Mouse (Mus musculus) cerebral cortex, adult 2 months (tissue): ENCODE results near the gene Exoc3l.

ENCODE experiments used
- WGBS: fragments of 180-500 bp; shearing (Covaris S2); methylation state at CpG from one replicate; pipeline ENCODE4 v1.1.7; 2018; 5-methylcytosine and 5-hydroxymethylcytosine counted together

Gene Exoc3l

GRCm38 (mm10) chr8:105291802-105292201 lies 4.1 kb downstream of the Exoc3l start:
- 61% methylated on average over 3 of the region's 3 CpGs for WGBS

DNA sequence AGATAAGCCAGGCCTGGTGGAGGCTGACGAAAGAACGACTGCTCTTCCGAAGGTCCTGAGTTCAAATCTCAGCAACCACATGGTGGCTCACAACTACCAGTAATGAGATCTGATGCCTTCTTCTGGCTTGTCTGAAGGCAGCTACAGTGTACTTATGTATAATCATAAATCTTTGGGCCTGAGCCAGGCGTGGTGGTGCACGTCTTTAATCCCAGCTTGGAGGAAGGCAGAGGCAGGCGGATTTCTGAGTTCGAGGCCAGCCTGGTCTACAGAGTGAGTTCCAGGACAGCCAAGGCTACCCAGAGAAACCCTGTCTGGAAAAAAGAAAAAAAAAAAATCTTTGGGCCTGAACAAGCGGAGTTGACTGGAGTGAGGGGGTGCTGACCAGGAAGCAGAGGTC lies 4.5 kb downstream of the Exoc3l start:
- 80% methylated on average over 8 of the region's 8 CpGs for WGBS

DNA sequence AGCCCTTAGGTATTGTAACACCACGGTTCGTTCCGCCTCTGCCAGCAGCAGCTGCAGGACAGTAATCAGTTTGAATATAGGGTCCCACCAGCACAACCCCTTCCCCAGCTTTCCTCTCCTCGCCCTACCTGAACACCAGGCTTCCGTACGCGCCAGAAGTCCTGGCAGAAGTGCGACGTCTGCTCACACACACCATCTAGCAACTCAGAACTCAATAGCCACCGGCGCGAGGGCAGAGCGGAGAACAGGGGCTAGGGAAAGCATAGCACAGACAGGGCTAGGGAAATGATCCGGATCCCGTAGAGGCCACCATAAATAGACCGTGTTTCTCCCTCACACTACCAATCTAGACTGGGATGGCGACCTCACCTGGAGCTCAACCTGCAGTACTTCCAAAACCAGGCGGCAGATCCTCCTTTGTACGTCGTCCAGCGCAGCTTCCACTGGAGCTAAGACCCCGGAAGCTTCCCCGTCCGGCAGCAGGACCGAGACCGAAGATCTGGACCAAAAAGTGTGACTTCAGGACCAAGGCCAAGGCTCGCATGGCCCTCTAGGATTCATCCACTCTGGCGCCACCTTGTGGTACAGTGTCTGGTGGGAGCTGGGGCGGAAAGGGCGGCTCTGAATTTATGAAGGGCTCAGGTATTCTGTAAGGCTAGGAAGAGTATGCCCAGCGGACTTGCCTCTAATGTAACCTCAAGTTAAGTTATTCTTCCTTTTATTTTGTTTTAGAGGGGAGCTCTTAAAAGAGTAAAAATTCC lies 5.2 kb downstream of the Exoc3l start:
- 19% methylated on average over 31 of the region's 31 CpGs for WGBS

DNA sequence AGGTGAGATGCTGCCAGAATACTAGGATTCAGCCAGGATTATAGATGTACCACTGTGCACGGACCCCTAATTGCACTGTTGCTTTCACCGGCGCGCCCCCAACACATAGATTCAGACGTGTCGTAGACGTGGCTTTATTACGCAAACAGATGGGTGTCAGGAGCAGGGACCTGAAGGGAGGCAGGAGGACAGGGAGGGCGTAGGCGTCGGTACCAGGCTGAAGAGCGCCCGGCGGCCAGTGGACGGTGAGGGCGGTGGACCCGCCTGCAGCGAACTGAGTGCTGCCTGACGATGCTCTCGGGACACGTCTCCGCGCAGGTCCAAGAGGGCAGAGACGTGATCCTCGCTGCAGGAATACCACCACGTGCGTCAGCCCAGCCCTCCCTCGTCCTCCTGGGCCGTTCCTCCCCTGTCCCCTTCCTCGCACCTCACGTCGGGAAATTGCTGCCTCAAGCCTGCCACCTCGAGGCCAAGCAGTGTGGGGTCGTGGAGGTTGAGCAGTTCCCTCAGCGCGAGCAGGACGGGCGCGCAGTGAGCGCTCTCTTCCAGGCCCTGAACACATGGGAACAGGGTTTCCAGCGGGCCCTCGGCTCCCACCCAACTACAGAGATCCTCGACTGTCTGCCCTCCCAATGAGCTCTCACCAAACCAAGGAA lies 6.0 kb downstream of the Exoc3l start, which contains the start of gene 4931428F04Rik:
4931428F04Rik (minus strand) TSS at position 60 of the 656 bp plus-strand sequence.
- WGBS: 4% methylated on average over 43 of the region's 43 CpGs

GRCm38 (mm10) chr8:105288958-105289732 lies 6.8 kb downstream of the Exoc3l start:
- 1% methylated on average over 53 of the region's 53 CpGs for WGBS

- WGBS: 55% methylated on average over 5 of the region's 5 CpGs
These were observed 7.7 kb downstream of the Exoc3l start for GRCm38 (mm10) chr8:105288231-105288630.

DNA sequence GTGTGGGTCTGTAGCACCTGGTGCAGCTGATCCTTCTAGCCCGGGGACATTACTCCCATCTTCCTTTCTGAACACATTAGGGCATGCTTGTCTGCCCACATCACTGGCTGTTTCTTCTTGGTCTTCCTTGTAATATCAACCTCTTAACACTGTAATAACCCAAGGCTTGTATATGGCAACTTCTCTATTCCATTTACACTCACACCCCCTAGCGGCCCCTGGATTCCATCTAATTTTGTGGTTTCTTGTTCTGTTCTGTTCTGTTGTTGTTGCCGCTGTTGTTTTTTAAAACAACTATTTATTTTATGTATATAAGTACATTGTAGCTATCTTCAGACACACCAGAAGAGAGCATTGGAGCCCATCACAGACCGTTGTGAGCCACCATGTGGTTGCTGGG lies 9.0 kb downstream of the Exoc3l start:
- 89% methylated on average over 4 of the region's 4 CpGs for WGBS

- WGBS: 65% methylated on average over 12 of the region's 12 CpGs
These were observed 10.4 kb downstream of the Exoc3l start for GRCm38 (mm10) chr8:105285514-105285913.

- 52% methylated on average over 23 of the region's 23 CpGs for WGBS
These were observed 12.8 kb downstream of the Exoc3l start for GRCm38 (mm10) chr8:105283074-105283473.

- WGBS: 94% methylated on average over 4 of the region's 4 CpGs
These were observed 13.7 kb downstream of the Exoc3l start for GRCm38 (mm10) chr8:105282239-105282638.

DNA sequence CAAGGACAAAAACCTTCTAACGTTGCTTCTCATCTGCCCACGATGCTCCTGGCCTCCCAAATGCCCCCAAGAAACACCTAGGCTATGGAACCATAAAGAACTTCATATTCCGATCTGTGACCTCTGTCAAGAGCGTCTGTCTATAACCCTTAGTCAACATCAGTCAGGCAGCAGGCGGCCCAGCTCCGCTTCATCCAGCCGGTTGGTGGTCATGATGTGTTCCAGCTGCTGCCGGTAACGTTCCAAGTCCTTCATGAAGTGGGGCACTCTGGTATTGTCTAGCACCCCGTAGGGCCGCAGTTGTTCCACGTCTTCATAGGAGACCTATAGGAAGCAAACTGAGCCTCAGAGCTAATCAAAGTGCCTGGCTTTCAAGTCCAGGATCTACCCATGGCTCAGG lies 14.1 kb downstream of the Exoc3l start:
- 93% methylated on average over 12 of the region's 12 CpGs for WGBS

DNA sequence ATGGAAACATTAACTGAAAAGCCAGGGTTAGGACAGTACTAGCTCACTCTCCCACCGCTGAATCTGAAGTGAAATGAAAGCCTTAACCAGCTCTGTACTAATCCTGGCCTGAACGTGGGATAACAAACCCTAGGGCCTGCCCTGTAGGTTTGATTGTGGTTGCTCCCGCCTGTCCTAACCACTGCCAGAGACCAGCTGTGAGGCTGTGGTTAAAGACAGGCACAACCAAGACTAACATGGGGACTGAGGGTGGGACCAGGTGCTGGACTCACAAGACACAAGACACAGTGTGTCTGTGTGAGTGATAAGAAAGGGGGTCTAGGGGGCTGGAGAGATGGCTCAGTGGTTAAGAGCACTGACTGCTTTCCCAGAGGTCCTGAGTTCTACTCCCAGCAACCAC lies 15.3 kb downstream of the Exoc3l start:
- whole genome bisulfite sequencing: 84% methylated on average over 3 of the region's 3 CpGs

- WGBS: 5% methylated on average over 28 of the region's 28 CpGs
These were observed 17.0 kb downstream of the Exoc3l start for GRCm38 (mm10) chr8:105278911-105279334.

DNA sequence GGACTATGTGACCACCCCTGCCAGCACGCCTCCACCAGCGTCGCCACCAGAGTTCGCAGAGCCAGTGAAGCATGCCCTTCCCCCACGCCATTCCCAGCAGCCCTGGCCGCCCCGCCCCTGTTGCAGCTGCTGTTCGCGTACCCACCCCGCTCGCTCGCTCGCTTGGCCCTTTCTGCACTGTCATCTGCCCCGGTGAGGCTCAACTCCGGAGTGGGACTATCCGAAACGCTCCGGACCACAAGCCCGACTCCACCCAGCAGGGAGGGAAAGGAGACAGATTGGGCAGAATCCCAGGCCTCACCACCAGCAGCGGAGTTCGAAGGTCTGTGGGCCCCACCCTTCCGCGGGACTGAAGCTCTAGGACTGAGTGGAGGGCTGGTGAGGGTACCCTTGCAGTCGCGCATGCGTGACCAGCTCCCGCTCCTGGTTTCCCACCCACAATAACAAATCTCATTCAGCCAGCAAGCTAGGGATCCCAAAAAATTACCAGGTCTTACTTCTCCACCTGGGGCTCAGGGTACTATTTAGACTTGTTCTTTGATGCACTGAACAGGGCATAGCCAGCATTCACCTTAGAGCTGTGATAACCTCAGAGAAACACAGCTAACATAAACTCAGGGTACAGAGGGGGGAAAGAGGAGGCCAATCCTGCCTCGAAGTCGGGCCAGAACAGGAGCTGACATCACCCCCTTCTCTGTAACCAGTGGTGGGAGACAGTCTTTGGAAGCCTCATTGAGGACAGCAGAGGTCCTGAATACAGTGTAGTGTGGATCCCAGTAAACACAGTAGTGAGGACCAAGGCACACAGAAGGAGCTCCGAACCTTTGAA lies 19.4 kb downstream of the Exoc3l start:
- 4% methylated on average over 30 of the region's 30 CpGs for WGBS

DNA sequence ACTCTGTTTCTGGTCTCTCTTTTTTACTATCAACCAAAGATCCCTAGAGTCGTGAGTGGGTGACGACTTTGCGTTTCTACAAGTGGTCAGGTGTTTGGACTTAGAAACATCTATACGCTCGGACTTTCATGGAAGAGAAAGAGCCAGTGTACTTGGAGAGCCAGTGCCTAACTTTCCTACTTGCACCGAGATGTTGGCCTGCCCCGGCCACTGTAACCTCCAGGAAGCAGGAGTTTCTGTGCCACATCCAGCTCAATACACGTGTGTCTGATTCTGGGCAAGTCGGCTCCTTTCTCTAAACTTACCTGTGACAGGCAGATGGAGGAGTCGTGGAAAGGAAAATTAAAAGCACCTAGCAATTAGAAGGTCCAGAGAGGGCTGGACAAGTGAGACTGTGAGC lies 20.1 kb downstream of the Exoc3l start, which contains the start of gene Nol3:
Nol3 (plus strand) TSS at position 301 of the 400 bp plus-strand sequence.
- WGBS: 3% methylated on average over 10 of the region's 10 CpGs

DNA sequence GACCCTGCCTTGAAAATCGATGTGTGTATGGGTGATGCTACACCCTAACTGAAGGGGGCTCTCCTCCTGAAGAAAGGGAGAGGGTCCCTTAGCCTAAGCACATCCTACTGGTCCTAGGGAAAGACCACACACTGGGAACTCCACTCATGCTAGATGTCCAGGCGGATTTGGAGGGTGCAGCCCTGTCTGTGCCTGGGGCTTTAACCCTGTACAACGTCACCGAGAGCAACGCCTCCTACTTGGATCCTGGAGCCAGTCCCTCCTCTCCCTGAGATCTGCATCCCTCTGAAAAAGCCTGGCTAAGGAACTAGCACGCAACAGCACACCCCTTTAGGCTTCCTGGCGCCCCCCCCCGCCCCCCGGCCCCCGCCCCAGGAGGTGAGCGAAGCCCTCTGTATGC lies 20.5 kb downstream of the Exoc3l start:
- 8% methylated on average over 11 of the region's 11 CpGs for WGBS

DNA sequence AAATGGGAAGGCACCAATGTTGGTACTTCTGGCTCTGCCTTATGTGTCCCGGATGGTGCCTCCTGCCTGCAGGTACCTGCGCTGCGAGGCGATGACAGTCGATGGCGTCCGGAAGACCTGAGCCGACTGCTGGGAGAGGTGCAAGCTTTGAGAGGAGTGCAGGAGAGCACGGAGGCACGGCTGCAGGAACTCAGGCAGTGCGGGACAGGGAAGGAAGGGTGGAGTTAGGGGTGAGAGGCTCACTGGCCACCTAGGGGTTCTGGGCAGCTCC lies 25.1 kb downstream of the Exoc3l start:
- 32% methylated on average over 11 of the region's 11 CpGs for WGBS

- 21% methylated on average over 39 of the region's 39 CpGs for WGBS
These were observed 25.6 kb downstream of the Exoc3l start for GRCm38 (mm10) chr8:105270101-105270915.

- WGBS: 3% methylated on average over 42 of the region's 42 CpGs
These were observed 26.4 kb downstream of the Exoc3l start, which contains the start of gene Hsf4 for GRCm38 (mm10) chr8:105269461-105269947. Hsf4 (plus strand) TSS chr8:105269801.

- WGBS: 6% methylated on average over 10 of the region's 10 CpGs
These were observed 26.8 kb downstream of the Exoc3l start for GRCm38 (mm10) chr8:105269075-105269458.
